Mouse (Mus musculus) CH12.LX (cell line): ENCODE measurements at regions not wholly inside any gene's neighbourhood (a gene's known extent, or its start where the extent isn't known, plus 50 kb on each side); places are given as distances from the start of the nearest gene placed in this dataset.

Experiments used
- DNase-seq: peaks from one replicate; pipeline ENCODE4 v3.0.0-alpha.2; 2013; ENCODE audit errors: extremely low read depth
- H3K27ac ChIP-seq: 2 replicates; pipeline ENCODE4 v1.5.1; 2012; ENCODE audit warnings: low read depth, mild to moderate bottlenecking, control low read depth, moderate library complexity; ENCODE audit not compliant: insufficient read depth
- H3K27me3 ChIP-seq: replicated peaks from 2 replicates; pipeline ENCODE3; 2012; ENCODE audit warnings: inconsistent platforms
- H3K36me3 ChIP-seq, 2 experiments: replicated peaks in 1 of 2; 2 replicates each; pipeline versions ENCODE3 to v1.6.1; 2012; ENCODE audit warnings: inconsistent platforms in 1 of 2, low read length in 1 of 2, mild to moderate bottlenecking in 1 of 2, mixed read lengths in 1 of 2, moderate library complexity in 1 of 2; ENCODE audit not compliant: control insufficient read depth in 1 of 2, insufficient read depth in 1 of 2
- H3K4me1 ChIP-seq, 2 experiments: 2 replicates each; pipeline ENCODE4 v1.6.1; 2012; ENCODE audit warnings: inconsistent platforms in 1 of 2, moderate library complexity in 1 of 2; ENCODE audit not compliant: insufficient read depth in 2 of 2, control insufficient read depth in 1 of 2
- H3K4me2 ChIP-seq: 2 replicates; pipeline ENCODE4 v1.6.1; 2012; ENCODE audit warnings: low read depth, mild to moderate bottlenecking, control low read depth; ENCODE audit not compliant: poor library complexity, insufficient read depth, severe bottlenecking
- H3K4me3 ChIP-seq, 3 experiments: fragments of 150-350 bp in 1 of 3; sonication (generic) in 1 of 3; replicated peaks in 1 of 3; 2 replicates each; pipeline versions ENCODE3 to v1.5.1; 2011 to 2012; ENCODE audit warnings: low read depth in 2 of 3, low read length in 2 of 3, mild to moderate bottlenecking in 2 of 3, moderate library complexity in 2 of 3, control low read depth in 1 of 3, improper control_type of control experiment in 1 of 3, inconsistent platforms in 1 of 3, mixed read lengths in 1 of 3; ENCODE audit not compliant: poor library complexity in 1 of 3
- H3K79me2 ChIP-seq: replicated peaks from 2 replicates; pipeline ENCODE4 v1.6.1; 2012; ENCODE audit warnings: mild to moderate bottlenecking, moderate library complexity; ENCODE audit not compliant: control insufficient read depth, poor library complexity, insufficient read depth, severe bottlenecking; ENCODE audit errors: extremely low read depth
- H3K9ac ChIP-seq: 2 replicates; pipeline ENCODE4 v1.6.1; 2012; ENCODE audit warnings: low read depth, mild to moderate bottlenecking, control low read depth, moderate library complexity; ENCODE audit not compliant: insufficient read depth
- H3K9me3 ChIP-seq: replicated peaks from 2 replicates; pipeline ENCODE3; 2012; ENCODE audit warnings: low read length, inconsistent platforms, mixed read lengths
- CHD1 ChIP-seq: IDR thresholded peaks from 2 replicates; pipeline ENCODE4 v1.6.1; 2012; ENCODE audit warnings: low read depth, low read length, improper control_type of control experiment, inconsistent platforms
- CHD2 ChIP-seq: IDR thresholded peaks from 2 replicates; pipeline ENCODE4 v1.6.1; 2011; ENCODE audit warnings: low read length, improper control_type of control experiment
- CTCF ChIP-seq, 2 experiments: IDR thresholded peaks in 1 of 2; conservative IDR thresholded peaks in 1 of 2; 2 replicates each; pipeline ENCODE4 v1.5.1; 2011 to 2012; ENCODE audit warnings: low read depth in 2 of 2, low read length in 2 of 2, improper control_type of control experiment in 1 of 2, inconsistent platforms in 1 of 2, mild to moderate bottlenecking in 1 of 2, moderate library complexity in 1 of 2
- ELF1 ChIP-seq: IDR thresholded peaks from 2 replicates; pipeline ENCODE4 v1.6.1; 2014; ENCODE audit warnings: low read depth, mild to moderate bottlenecking, inconsistent platforms, low read length, improper control_type of control experiment
- EP300 ChIP-seq: IDR thresholded peaks from 2 replicates; pipeline ENCODE4 v1.6.1; 2011; ENCODE audit warnings: low read length, improper control_type of control experiment
- GABPA ChIP-seq: IDR thresholded peaks from 2 replicates; pipeline ENCODE4 v1.6.1; 2012; ENCODE audit warnings: low read depth, low read length, improper control_type of control experiment, inconsistent platforms; ENCODE audit not compliant: insufficient replicate concordance
- HCFC1 ChIP-seq: IDR thresholded peaks from 2 replicates; pipeline ENCODE4 v1.6.1; 2012; ENCODE audit warnings: low read depth, mild to moderate bottlenecking, inconsistent platforms, low read length, improper control_type of control experiment
- IRF4 ChIP-seq: IDR thresholded peaks from 2 replicates; pipeline ENCODE4 v1.6.1; 2014; ENCODE audit warnings: low read depth, mild to moderate bottlenecking, inconsistent platforms, low read length, improper control_type of control experiment
- JUN ChIP-seq: IDR thresholded peaks from 2 replicates; pipeline ENCODE4 v1.6.1; 2011; ENCODE audit warnings: low read depth, mild to moderate bottlenecking, low read length, improper control_type of control experiment, moderate library complexity; ENCODE audit not compliant: insufficient read depth
- MAX ChIP-seq: IDR thresholded peaks from 2 replicates; pipeline ENCODE4 v1.6.1; 2011; ENCODE audit warnings: low read length, improper control_type of control experiment
- NELFE ChIP-seq: IDR thresholded peaks from 2 replicates; pipeline ENCODE4 v1.6.1; 2011; ENCODE audit warnings: low read depth, low read length, improper control_type of control experiment
- PAX5 ChIP-seq: IDR thresholded peaks from 2 replicates; pipeline ENCODE4 v1.6.1; 2012; ENCODE audit warnings: low read length, inconsistent platforms, mixed read lengths
- POLR2A ChIP-seq: IDR thresholded peaks from 2 replicates; pipeline ENCODE4 v1.6.1; 2011; ENCODE audit warnings: low read depth, mild to moderate bottlenecking, improper control_type of control experiment, low read length
- SIN3A ChIP-seq: IDR thresholded peaks from 2 replicates; pipeline ENCODE4 v1.6.1; 2012; ENCODE audit warnings: low read length, improper control_type of control experiment, inconsistent platforms
- TBP ChIP-seq: conservative IDR thresholded peaks from 2 replicates; pipeline ENCODE4 v1.6.1; 2011; ENCODE audit warnings: low read depth, low read length, improper control_type of control experiment
- TCF12 ChIP-seq: IDR thresholded peaks from 2 replicates; pipeline ENCODE4 v1.6.1; 2014; ENCODE audit warnings: low read depth, mild to moderate bottlenecking, inconsistent platforms, low read length, improper control_type of control experiment
- USF1 ChIP-seq: IDR thresholded peaks from 2 replicates; pipeline ENCODE4 v1.6.1; 2014; ENCODE audit warnings: low read depth, mild to moderate bottlenecking, inconsistent platforms, low read length, improper control_type of control experiment
- USF2 ChIP-seq: conservative IDR thresholded peaks from 2 replicates; pipeline ENCODE4 v1.6.1; 2011; ENCODE audit warnings: low read depth, low read length, improper control_type of control experiment
- ZNF384 ChIP-seq: IDR thresholded peaks from 2 replicates; pipeline ENCODE4 v1.6.1; 2012; ENCODE audit warnings: low read depth, low read length, improper control_type of control experiment, inconsistent platforms
- dilution Hi-C: fragments of 300-500 bp; cut with MboI; formaldehyde crosslinking; loops from 2 replicates; pipeline ENCODE4 v1.14.3; 2020; ENCODE audit warnings: low sequenced_read_pairs; ENCODE audit not compliant: extremely low pct_unique_long_range_greater_than_20kb, extremely low pct_ligation_motif_present
- in situ Hi-C: fragments of 300-500 bp; cut with MboI; formaldehyde crosslinking; loops from 3 replicates; pipeline ENCODE4 v1.14.3; 2019; ENCODE audit warnings: low sequenced_read_pairs, low pct_ligation_motif_present, low pct_unique_long_range_greater_than_20kb, mixed read lengths

GRCm38 (mm10) chr12:16269706-16270105 is 341.1 kb downstream of the Lpin1 start:
- in situ Hi-C loops (no loop called here), dilution Hi-C loops (no loop called here)
- no peak overlapping the region for H3K4me3 ChIP-seq

GRCm38 (mm10) chr12:16268621-16269165 is 342.1 kb downstream of the Lpin1 start:
- Histone ChIP-seq H3K27me3 (no peaks in the 10 kb centered on the region), H3K9ac (no peak overlapping the region), H3K4me2 (no peak overlapping the region), H3K4me3 (no peak overlapping the region), H3K36me3 (no peaks in the 10 kb centered on the region), H3K4me1 (no peaks in the 10 kb centered on the region), H3K9me3 (no peaks in the 10 kb centered on the region), H3K27ac (no peak overlapping the region), H3K79me2 (no peaks in the 10 kb centered on the region)
- in situ Hi-C loops = no loop called here
- no peak for TF ChIP-seq SIN3A
- TF ChIP-seq USF1 = no peak
- TF ChIP-seq ELF1 = no peak
- TF ChIP-seq NELFE = no peak
- TF ChIP-seq IRF4 = no peak
- no peak for TF ChIP-seq ZNF384
- TF ChIP-seq POLR2A = no peak
- no peak for TF ChIP-seq TCF12
- no peak for TF ChIP-seq EP300
- no peak for TF ChIP-seq CHD1
- no peak for TF ChIP-seq CTCF (conservative IDR thresholded peaks at IDR 0.05 in 1 of 2, IDR thresholded peaks at IDR 0.05 in 1 of 2; ENCODE audit: low read depth in 2 of 2, low read length in 2 of 2)
- TF ChIP-seq GABPA = no peak
- TF ChIP-seq JUN = no peak
- TF ChIP-seq HCFC1 = no peak
- dilution Hi-C loops = no loop called here
- no peak for DNase-seq

More at GRCm38 (mm10) chr12:16269706-16270105, 341.1 kb downstream of the Lpin1 start:
- Histone ChIP-seq H3K36me3 (no peaks in the 10 kb centered on the region), H3K27me3 (no peaks in the 10 kb centered on the region), H3K4me2 (no peak overlapping the region), H3K4me1 (no peaks in the 10 kb centered on the region), H3K9ac (no peak overlapping the region), H3K79me2 (no peaks in the 10 kb centered on the region), H3K27ac (no peak overlapping the region), H3K9me3 (no peaks in the 10 kb centered on the region)
- no peak for TF ChIP-seq POLR2A
- TF ChIP-seq PAX5 = no peak
- TF ChIP-seq ELF1 = no peak
- no peak for TF ChIP-seq CHD2
- TF ChIP-seq USF2 = no peak
- TF ChIP-seq TBP = no peak
- TF ChIP-seq MAX = no peak
- no peak for DNase-seq
